Mouse (Mus musculus) lung, postnatal 0 days (tissue): ENCODE measurements around the gene Slc25a23. TPM values are rescaled to one million over a fixed set of nuclear protein-coding genes. Genes with fewer than 3 reads are reported as not detected.
A peak's percentile ranks its signal among the peaks of the same experiment; 100 is the strongest.

Source experiments
- ATAC-seq: fragments of 200-750 bp; cut with Nextera tagmentation; 2 replicates; pipeline ENCODE4 v1.8.0; 2017; ENCODE audit warnings: moderate library complexity
- DNase-seq: peaks from one replicate; pipeline ENCODE4 v3.0.0-alpha.2; 2016; ENCODE audit warnings: low spot score
- H3K27ac ChIP-seq: fragments of 300-500 bp; sonication (generic); 2 replicates; pipeline ENCODE4 v1.5.1; 2014; ENCODE audit warnings: antibody characterized with exemption, mild to moderate bottlenecking, low read length, mixed read lengths
- H3K27me3 ChIP-seq: fragments of 300-500 bp; sonication (generic); replicated peaks from 2 replicates; pipeline ENCODE4 v1.6.1; 2014; ENCODE audit warnings: low read length, mixed read lengths; ENCODE audit not compliant: insufficient read depth
- H3K36me3 ChIP-seq: fragments of 300-500 bp; sonication (generic); 2 replicates; pipeline ENCODE4 v1.6.1; 2014; ENCODE audit warnings: low read length, mixed read lengths; ENCODE audit not compliant: insufficient read depth
- H3K4me1 ChIP-seq: fragments of 300-500 bp; sonication (generic); 2 replicates; pipeline ENCODE4 v1.6.1; 2014; ENCODE audit warnings: antibody characterized with exemption, low read depth, low read length, mixed read lengths; ENCODE audit not compliant: insufficient read depth
- H3K4me2 ChIP-seq: fragments of 300-500 bp; sonication (generic); replicated peaks from 2 replicates; pipeline ENCODE4 v1.6.1; 2014; ENCODE audit warnings: low read depth, mild to moderate bottlenecking, low read length, moderate library complexity, mixed read lengths
- H3K4me3 ChIP-seq: fragments of 300-500 bp; sonication (generic); 2 replicates; pipeline ENCODE4 v1.5.1; 2014; ENCODE audit warnings: low read depth, low read length
- H3K9ac ChIP-seq: fragments of 300-500 bp; sonication (generic); replicated peaks from 2 replicates; pipeline ENCODE4 v1.6.1; 2014; ENCODE audit warnings: low read depth, mild to moderate bottlenecking
- H3K9me3 ChIP-seq: fragments of 300-500 bp; sonication (generic); 2 replicates; pipeline ENCODE4 v1.6.1; 2016; ENCODE audit warnings: low read length, mixed read lengths
- CTCF ChIP-seq: IDR thresholded peaks from 2 replicates; pipeline ENCODE4 v1.5.1; 2016; ENCODE audit warnings: antibody characterized with exemption, mild to moderate bottlenecking
- EP300 ChIP-seq: IDR thresholded peaks from 2 replicates; pipeline ENCODE4 v1.6.1; 2016; ENCODE audit warnings: antibody characterized with exemption, mild to moderate bottlenecking, control low read depth
- WGBS: fragments of 180-500 bp; shearing (Covaris S2); extraction: QIAGEN DNeasy Blood & Tissue Kit; methylation state at CpG from one replicate; pipeline ENCODE4 v1.1.7; 2014; 5-methylcytosine and 5-hydroxymethylcytosine counted together
- polyA plus RNA-seq: library from polyadenylated mRNA; unstranded; fragments of >200 nt; fragmentation: Nextera tagmentation; extraction: Ambion mirVana; gene quantifications from 2 replicates; pipeline ENCODE4 v1.2.1, GENCODE M21; 2015

The Slc25a23 gene
- polyA plus RNA-seq, 1 experiment from 2014 or later: 5.9 TPM

DNA sequence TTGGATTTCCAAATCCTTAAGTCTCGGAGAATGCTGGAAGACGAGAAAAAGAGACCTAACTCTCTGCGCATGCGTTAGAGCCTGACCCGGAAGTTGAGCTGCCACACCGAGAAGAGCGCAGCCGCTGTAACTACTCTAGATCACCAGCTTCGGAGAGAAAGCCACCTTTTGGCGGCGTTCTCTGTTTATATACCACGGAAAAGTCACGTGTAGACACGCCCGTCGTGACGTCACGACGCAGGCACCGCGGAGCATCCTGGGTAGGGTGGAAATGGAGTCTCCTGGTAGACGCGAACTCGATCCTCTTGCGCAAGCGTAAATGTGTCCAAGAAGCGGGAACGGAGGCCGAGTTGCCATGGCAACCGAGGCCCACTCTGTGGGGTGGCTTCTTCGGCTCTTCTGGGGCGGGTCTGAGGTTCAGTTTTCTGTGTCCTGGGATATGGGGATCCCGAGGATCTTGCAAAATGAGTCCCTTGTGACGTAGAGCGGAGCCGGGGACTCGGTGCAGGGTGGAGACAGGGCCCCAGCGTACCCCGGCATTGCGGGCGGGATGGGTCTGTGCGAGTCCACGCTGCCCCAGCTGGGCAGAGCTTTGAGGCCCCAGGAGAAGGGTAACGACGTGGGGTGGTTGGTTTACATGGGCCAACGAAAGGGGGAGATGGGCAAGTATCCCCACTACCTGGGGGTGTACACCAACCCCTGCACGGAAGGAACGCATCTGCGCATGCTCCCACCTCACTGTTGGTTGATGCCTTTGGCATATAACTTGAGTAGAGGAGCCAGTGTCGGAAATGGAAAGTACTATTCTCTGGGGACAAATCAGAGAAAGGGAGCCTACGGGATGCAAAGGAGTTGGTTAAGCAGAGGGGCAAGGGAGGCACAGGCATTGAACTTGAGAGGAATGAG is 48.2 kb downstream of the Slc25a23 start, which contains the start of the genes Gtf2f1 and Gm17949:
Gene Gtf2f1 (minus strand): TSS at position 53 of the 906 bp plus-strand sequence.
Gene Gm17949 (plus strand): TSS at position 234 of the 906 bp plus-strand sequence.
- Histone ChIP-seq H3K9ac (peak within 1 kb of the TSS; percentile 69), H3K36me3 (peaks cover 4% of the 10 kb centered on the region; the same call in 1 of the 2 replicates), H3K27ac (peak within 1 kb of the TSS; percentile 82), H3K27me3 (no peaks in the 10 kb centered on the region), H3K4me1 (no peaks in the 10 kb centered on the region), H3K4me2 (peak within 1 kb of the TSS; percentile 74), H3K9me3 (no peaks in the 10 kb centered on the region), H3K4me3 (peak within 1 kb of the TSS; percentile 68)
- ATAC-seq: peak; percentile 94
- DNase-seq: peak; percentile 99
- under 1% methylated on average over 51 of the region's 51 CpGs for WGBS
- TF ChIP-seq CTCF (peak; percentile 55), EP300 (peak; percentile 54; the same call in 1 of the 2 replicates)

DNA sequence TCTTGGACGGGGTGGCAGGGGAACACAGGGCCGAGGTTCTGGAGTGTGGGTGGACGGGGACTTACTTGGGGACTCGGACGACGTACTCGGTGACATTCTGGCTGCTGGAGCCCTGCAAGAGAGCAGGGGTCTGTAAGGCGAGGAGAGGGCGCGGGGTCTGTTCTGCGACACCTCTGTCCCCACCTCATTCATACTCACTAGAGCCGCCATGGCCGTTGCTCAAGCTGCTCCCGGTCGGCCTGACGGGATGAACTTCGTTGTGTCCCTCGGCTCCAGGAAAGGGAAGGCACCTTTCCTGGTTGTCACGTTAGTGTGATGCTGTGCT is 48.8 kb downstream of the Slc25a23 start:
- Histone ChIP-seq H3K9ac (peak overlapping the region; percentile 69), H3K4me1 (no peaks in the 10 kb centered on the region), H3K27ac (peak overlapping the region; percentile 82), H3K4me3 (peak overlapping the region; percentile 68), H3K36me3 (peaks cover 8% of the 10 kb centered on the region; the same call in 1 of the 2 replicates), H3K9me3 (no peaks in the 10 kb centered on the region), H3K27me3 (no peaks in the 10 kb centered on the region), H3K4me2 (peak overlapping the region; percentile 65)
- ATAC-seq (peak; percentile 31), DNase-seq (no peak)
- no peak for TF ChIP-seq EP300
- WGBS: under 1% methylated on average over 19 of the region's 19 CpGs

DNA sequence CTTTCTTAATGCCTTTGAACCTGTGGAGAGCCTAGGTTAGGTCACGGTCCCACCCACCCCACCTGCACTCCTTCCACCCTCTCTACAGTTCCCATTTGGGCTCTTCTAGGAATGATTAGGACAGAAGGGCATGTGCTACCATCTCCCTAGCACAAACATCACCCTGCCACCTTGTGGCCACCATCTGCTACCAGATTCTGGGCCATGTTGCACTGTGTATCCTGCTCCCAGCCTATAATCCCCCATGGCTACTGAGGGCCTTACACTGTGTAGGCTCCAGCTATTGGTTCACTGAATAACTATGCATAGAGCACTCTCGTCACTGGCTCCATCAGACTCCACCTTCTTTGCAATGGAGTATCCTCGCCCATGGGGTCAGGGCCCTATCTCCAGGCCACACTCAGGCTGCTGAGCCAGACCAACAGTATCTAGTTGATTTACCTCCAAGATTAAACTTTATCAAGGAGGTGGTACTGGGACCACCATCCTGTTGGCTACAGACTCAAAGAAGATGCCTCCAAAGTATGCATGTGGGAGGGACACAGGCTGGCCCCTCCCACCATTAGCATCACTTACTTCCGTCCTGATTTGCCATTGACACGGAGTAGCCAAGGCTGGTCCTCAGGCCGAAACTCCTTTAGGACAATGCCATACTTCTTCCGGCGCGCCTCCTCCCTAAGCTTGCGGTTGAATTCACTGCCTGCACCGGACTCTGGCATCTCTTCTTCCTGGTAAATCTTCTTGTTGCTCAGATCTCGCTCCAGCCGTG is 52.3 kb downstream of the Slc25a23 start:
- no peaks in the 10 kb centered on the region for H3K9me3 ChIP-seq
- H3K36me3 ChIP-seq: peaks cover 28% of the 10 kb centered on the region
- no peak overlapping the region for H3K4me3 ChIP-seq
- H3K4me1 ChIP-seq: no peaks in the 10 kb centered on the region
- H3K9ac ChIP-seq: no peak overlapping the region
- WGBS: 90% methylated on average over 13 of the region's 13 CpGs
- TF ChIP-seq CTCF (peak; percentile 49), EP300 (no peak)
- DNase-seq (no peak), ATAC-seq (no peak)
- no peak overlapping the region for H3K27ac ChIP-seq
- no peaks in the 10 kb centered on the region for H3K27me3 ChIP-seq
- no peak overlapping the region for H3K4me2 ChIP-seq

DNA sequence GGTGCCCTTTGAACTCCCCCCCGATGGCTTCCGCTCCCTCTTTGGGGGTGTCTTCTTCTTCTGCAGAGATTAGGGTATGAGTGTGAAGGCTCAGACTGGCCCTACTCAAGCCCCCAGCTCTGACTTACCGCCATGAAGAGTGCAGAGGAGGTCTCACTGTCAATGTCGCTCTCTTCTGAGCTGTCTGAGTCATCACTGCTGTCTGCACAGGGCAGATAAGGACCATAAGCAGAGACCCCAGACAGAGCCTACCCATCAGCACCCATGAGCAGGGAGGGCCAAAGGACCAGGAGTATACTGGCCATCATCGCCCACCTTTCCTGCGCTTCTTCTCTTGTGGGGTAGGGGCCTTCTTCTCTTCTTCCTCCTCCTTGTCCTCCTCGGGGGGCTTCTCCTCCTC is 55.7 kb downstream of the Slc25a23 start:
- 92% methylated on average over 7 of the region's 7 CpGs for WGBS
- DNase-seq (no peak), ATAC-seq (no peak)
- no peak overlapping the region for H3K27ac ChIP-seq
- H3K4me1 ChIP-seq: no peaks in the 10 kb centered on the region
- no peak overlapping the region for H3K4me2 ChIP-seq
- no peaks in the 10 kb centered on the region for H3K9me3 ChIP-seq
- no peak overlapping the region for H3K9ac ChIP-seq
- H3K36me3 ChIP-seq: peaks cover 31% of the 10 kb centered on the region
- H3K4me3 ChIP-seq: no peak overlapping the region
- H3K27me3 ChIP-seq: no peaks in the 10 kb centered on the region
- TF ChIP-seq CTCF (no peak), EP300 (no peak)

DNA sequence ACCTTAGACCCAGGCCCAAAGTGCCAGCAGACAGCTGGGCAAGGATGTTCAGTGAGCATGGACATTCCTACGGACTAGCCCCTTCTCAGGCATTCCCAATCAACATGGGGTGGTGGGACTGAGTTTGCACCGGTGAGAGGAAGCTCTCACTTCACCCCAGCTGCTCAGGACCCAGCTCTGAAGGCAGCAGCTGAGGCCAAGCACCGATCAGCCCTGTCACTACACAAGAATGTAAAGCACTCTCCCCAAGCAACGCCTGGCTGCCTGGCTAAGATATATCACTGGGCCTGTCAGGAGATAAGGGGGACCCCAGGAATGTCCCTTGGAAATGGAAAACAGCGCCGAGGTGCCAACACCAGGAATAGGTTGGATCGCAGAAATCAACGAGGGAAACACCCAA is 58.4 kb downstream of the Slc25a23 start:
- H3K36me3 ChIP-seq: peaks cover 24% of the 10 kb centered on the region
- no peaks in the 10 kb centered on the region for H3K27me3 ChIP-seq
- TF ChIP-seq CTCF (no peak), EP300 (no peak)
- no peak overlapping the region for H3K4me2 ChIP-seq
- no peaks in the 10 kb centered on the region for H3K9me3 ChIP-seq
- DNase-seq (no peak), ATAC-seq (no peak)
- 44% methylated on average over 8 of the region's 8 CpGs for WGBS
- H3K9ac ChIP-seq: no peak overlapping the region
- H3K27ac ChIP-seq: no peak overlapping the region
- no peaks in the 10 kb centered on the region; the same call in 1 of the 2 replicates for H3K4me1 ChIP-seq
- H3K4me3 ChIP-seq: no peak overlapping the region

DNA sequence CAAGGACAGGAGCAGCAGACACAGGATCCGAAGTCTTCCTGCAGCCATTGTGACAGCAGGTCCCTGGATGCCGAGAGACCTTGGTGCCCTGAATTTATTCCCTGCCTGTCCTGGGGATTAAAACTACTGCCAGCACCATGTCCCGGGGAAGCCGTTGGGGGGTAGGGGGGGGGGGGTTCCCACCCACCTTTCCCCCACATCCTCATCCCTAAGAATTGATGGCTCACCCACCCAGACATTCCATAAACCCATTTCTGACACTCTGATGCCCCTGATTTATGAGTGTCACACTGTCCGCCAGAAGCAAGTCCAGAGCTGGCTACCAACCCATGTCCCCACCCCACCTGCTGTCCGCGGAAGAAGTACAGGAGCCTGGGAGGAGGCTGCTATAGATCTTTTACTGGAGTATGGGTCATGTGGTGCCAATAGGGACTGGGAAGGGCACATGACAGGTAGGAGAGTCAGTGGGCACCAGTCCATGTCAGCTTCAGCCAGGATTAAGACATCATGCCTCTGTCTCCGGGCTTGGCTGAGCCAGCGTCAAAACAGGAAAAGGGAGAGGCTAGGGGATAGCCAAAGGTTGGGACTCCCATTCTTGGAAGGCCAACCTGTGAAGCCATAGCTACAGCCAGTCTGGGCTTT is 59.6 kb downstream of the Slc25a23 start, which contains the start of gene Pspn:
Gene Pspn (minus strand): TSS at position 51 of the 642 bp plus-strand sequence.
- Histone ChIP-seq H3K27ac (no peak within 1 kb of the TSS), H3K36me3 (peaks cover 17% of the 10 kb centered on the region)
- WGBS: 87% methylated on average over 9 of the region's 9 CpGs

More for the DNA sequence above, 59.6 kb downstream of the Slc25a23 start, which contains the start of gene Pspn:
- Histone ChIP-seq H3K4me2 (no peak within 1 kb of the TSS), H3K9me3 (no peaks in the 10 kb centered on the region), H3K4me1 (no peaks in the 10 kb centered on the region; the same call in 1 of the 2 replicates), H3K9ac (no peak within 1 kb of the TSS), H3K27me3 (no peaks in the 10 kb centered on the region), H3K4me3 (no peak within 1 kb of the TSS)
- no peak for DNase-seq
- no peak for ATAC-seq
- TF ChIP-seq CTCF (no peak), EP300 (no peak)
